Mouse (Mus musculus): ENCODE results near the gene Gm9733. TPM values are rescaled to one million over a fixed set of nuclear protein-coding genes. Genes with fewer than 3 reads are reported as not detected.
"Not testable (repeated sequence)": the region's sequence is repeated elsewhere in the genome, so short reads cannot be mapped to it uniquely, and the experiment has no call there.

Gm9733 gene
- not detected in 2 replicates for polyA plus RNA-seq (2016; fragmentation: Nextera tagmentation; extraction: Ambion mirVana)

- Histone ChIP-seq H3K4me1 (replicated peaks) (no peaks in the 10 kb centered on the region), H3K9ac (replicated peaks) (no peak within 1 kb of the TSS), H3K4me3 (replicated peaks) (no peak within 1 kb of the TSS), H3K4me2 (no peak within 1 kb of the TSS), H3K36me3 (no peaks in the 10 kb centered on the region), H3K9me3 (peaks cover 3% of the 10 kb centered on the region; the same call in 1 of the 2 replicates), H3K27me3 (no peaks in the 10 kb centered on the region), H3K27ac (no peak within 1 kb of the TSS)
- no peak for ATAC-seq (ENCODE audit: insufficient number of reproducible peaks, insufficient read depth, low FRiP score, low TSS enrichment, low read depth)
- WGBS, result 91% methylated on average over 3 of the region's 3 CpGs
Measured at GRCm38 (mm10) chr3:15332063-15332462, at the start of gene Gm9733. Gene Gm9733 (minus strand): TSS chr3:15332302.

GRCm38 (mm10) chr3:15355690-15356089 is 23.6 kb upstream of the Gm9733 start:
- 74% methylated on average over 3 of the region's 3 CpGs for WGBS
- not testable (repeated sequence) for H3K27me3 ChIP-seq; ATAC-seq (ENCODE audit: insufficient number of reproducible peaks, insufficient read depth, low FRiP score, low TSS enrichment, low read depth); H3K9ac ChIP-seq (replicated peaks); H3K36me3 ChIP-seq; H3K27ac ChIP-seq; H3K4me3 ChIP-seq (replicated peaks); H3K9me3 ChIP-seq; H3K4me2 ChIP-seq; H3K4me1 ChIP-seq (replicated peaks)

GRCm38 (mm10) chr3:15350318-15350717 is 18.2 kb upstream of the Gm9733 start:
- ATAC-seq (ENCODE audit: insufficient number of reproducible peaks, insufficient read depth, low FRiP score, low TSS enrichment, low read depth), result not testable (repeated sequence)

GRCm38 (mm10) chr3:15345606-15346005 is 13.5 kb upstream of the Gm9733 start:
- not testable (repeated sequence) for H3K9ac ChIP-seq (replicated peaks); ATAC-seq (ENCODE audit: insufficient number of reproducible peaks, insufficient read depth, low FRiP score, low TSS enrichment, low read depth); H3K4me2 ChIP-seq; H3K9me3 ChIP-seq; H3K36me3 ChIP-seq; H3K27ac ChIP-seq; H3K4me1 ChIP-seq (replicated peaks); H3K4me3 ChIP-seq (replicated peaks); H3K27me3 ChIP-seq
- 62% methylated on average over 3 of the region's 3 CpGs for WGBS

More at GRCm38 (mm10) chr3:15350318-15350717, 18.2 kb upstream of the Gm9733 start:
- H3K36me3 ChIP-seq; H3K4me1 ChIP-seq (replicated peaks); H3K4me2 ChIP-seq; H3K27me3 ChIP-seq; H3K27ac ChIP-seq; H3K4me3 ChIP-seq (replicated peaks); H3K9ac ChIP-seq (replicated peaks); H3K9me3 ChIP-seq: not testable (repeated sequence)
- 83% methylated on average over 1 of the region's 2 CpGs for WGBS

- no peaks in the 10 kb centered on the region for H3K4me1 ChIP-seq (replicated peaks)
- H3K27ac ChIP-seq, result no peak overlapping the region
- WGBS, result 77% methylated on average over 1 of the region's 1 CpGs
- no peak for ATAC-seq (ENCODE audit: insufficient number of reproducible peaks, insufficient read depth, low FRiP score, low TSS enrichment, low read depth)
- no peak overlapping the region for H3K9ac ChIP-seq (replicated peaks)
- H3K9me3 ChIP-seq, result no peaks in the 10 kb centered on the region
- no peaks in the 10 kb centered on the region for H3K36me3 ChIP-seq
- no peaks in the 10 kb centered on the region for H3K27me3 ChIP-seq
- H3K4me3 ChIP-seq (replicated peaks), result no peak overlapping the region
- H3K4me2 ChIP-seq, result no peak overlapping the region
Measured at GRCm38 (mm10) chr3:15340287-15340686, 8.2 kb upstream of the Gm9733 start.

GRCm38 (mm10) chr3:15334182-15334581 is 2.1 kb upstream of the Gm9733 start:
- H3K27me3 ChIP-seq, result no peaks in the 10 kb centered on the region
- H3K36me3 ChIP-seq, result no peaks in the 10 kb centered on the region
- H3K4me3 ChIP-seq (replicated peaks), result no peak overlapping the region
- 67% methylated on average over 2 of the region's 2 CpGs for WGBS
- H3K9me3 ChIP-seq, result peaks cover 3% of the 10 kb centered on the region; the same call in 1 of the 2 replicates
- no peaks in the 10 kb centered on the region for H3K4me1 ChIP-seq (replicated peaks)
- H3K27ac ChIP-seq, result no peak overlapping the region
- no peak overlapping the region for H3K4me2 ChIP-seq
- ATAC-seq (ENCODE audit: insufficient number of reproducible peaks, insufficient read depth, low FRiP score, low TSS enrichment, low read depth), result no peak
- no peak overlapping the region for H3K9ac ChIP-seq (replicated peaks)

- Histone ChIP-seq H3K4me2 (no peak overlapping the region), H3K9ac (replicated peaks) (no peak overlapping the region), H3K4me3 (replicated peaks) (no peak overlapping the region), H3K36me3 (no peaks in the 10 kb centered on the region), H3K4me1 (replicated peaks) (no peaks in the 10 kb centered on the region), H3K9me3 (peaks cover 3% of the 10 kb centered on the region; the same call in 1 of the 2 replicates), H3K27ac (no peak overlapping the region), H3K27me3 (no peaks in the 10 kb centered on the region)
- 69% methylated on average over 3 of the region's 3 CpGs for WGBS
- no peak for ATAC-seq (ENCODE audit: insufficient number of reproducible peaks, insufficient read depth, low FRiP score, low TSS enrichment, low read depth)
Measured at GRCm38 (mm10) chr3:15331545-15331944, 557 bp downstream of the Gm9733 start.

GRCm38 (mm10) chr3:15329549-15329948 is 2.6 kb downstream of the Gm9733 start:
- Histone ChIP-seq H3K4me1 (replicated peaks) (no peaks in the 10 kb centered on the region), H3K36me3 (no peaks in the 10 kb centered on the region), H3K4me3 (replicated peaks) (no peak overlapping the region), H3K9me3 (peaks cover 3% of the 10 kb centered on the region; the same call in 1 of the 2 replicates), H3K27ac (no peak overlapping the region), H3K4me2 (no peak overlapping the region), H3K9ac (replicated peaks) (no peak overlapping the region), H3K27me3 (no peaks in the 10 kb centered on the region)
- no peak for ATAC-seq (ENCODE audit: insufficient number of reproducible peaks, insufficient read depth, low FRiP score, low TSS enrichment, low read depth)

GRCm38 (mm10) chr3:15284424-15285328 is 47.4 kb downstream of the Gm9733 start:
- 90% methylated on average over 6 of the region's 6 CpGs for WGBS
- Histone ChIP-seq H3K4me1 (replicated peaks) (no peaks in the 10 kb centered on the region), H3K9me3 (no peaks in the 10 kb centered on the region), H3K4me2 (no peak overlapping the region), H3K36me3 (no peaks in the 10 kb centered on the region), H3K4me3 (replicated peaks) (no peak overlapping the region), H3K27me3 (no peaks in the 10 kb centered on the region), H3K9ac (replicated peaks) (no peak overlapping the region), H3K27ac (no peak overlapping the region)
- no peak for ATAC-seq (ENCODE audit: insufficient number of reproducible peaks, insufficient read depth, low FRiP score, low TSS enrichment, low read depth)

- H3K4me1 ChIP-seq (replicated peaks), result no peaks in the 10 kb centered on the region
- WGBS, result 78% methylated on average over 5 of the region's 5 CpGs
- H3K27ac ChIP-seq, result no peak overlapping the region
- H3K4me2 ChIP-seq, result no peak overlapping the region
- H3K9ac ChIP-seq (replicated peaks), result no peak overlapping the region
- no peaks in the 10 kb centered on the region for H3K9me3 ChIP-seq
- H3K27me3 ChIP-seq, result no peaks in the 10 kb centered on the region
- no peak for ATAC-seq (ENCODE audit: insufficient number of reproducible peaks, insufficient read depth, low FRiP score, low TSS enrichment, low read depth)
- no peak overlapping the region for H3K4me3 ChIP-seq (replicated peaks)
- no peaks in the 10 kb centered on the region for H3K36me3 ChIP-seq
Measured at GRCm38 (mm10) chr3:15275899-15276526, 56.1 kb downstream of the Gm9733 start.

GRCm38 (mm10) chr3:15264450-15264849 is 67.7 kb downstream of the Gm9733 start:
- 0 out of 2 replicates have a peak, but pooled peaks cover 4% of the 10 kb centered on the region for H3K9me3 ChIP-seq
- H3K27ac ChIP-seq, result no peak overlapping the region
- no peaks in the 10 kb centered on the region for H3K4me1 ChIP-seq (replicated peaks)
- 9% methylated on average over 3 of the region's 3 CpGs for WGBS
- no peaks in the 10 kb centered on the region for H3K27me3 ChIP-seq
- no peak overlapping the region for H3K9ac ChIP-seq (replicated peaks)
- ATAC-seq (ENCODE audit: insufficient number of reproducible peaks, insufficient read depth, low FRiP score, low TSS enrichment, low read depth), result no peak
- H3K36me3 ChIP-seq, result no peaks in the 10 kb centered on the region
- H3K4me3 ChIP-seq (replicated peaks), result no peak overlapping the region
- H3K4me2 ChIP-seq, result no peak overlapping the region
